Mouse (Mus musculus) erythroblast, embryonic 14.5 days (primary cell): ENCODE measurements around the gene Pdhb.

Source experiments
- GATA1 ChIP-seq: IDR thresholded peaks from 2 replicates; pipeline ENCODE4 v1.6.1; 2012; ENCODE audit warnings: low read length, inconsistent platforms, mixed read lengths
- TAL1 ChIP-seq: IDR thresholded peaks from 3 replicates; pipeline ENCODE4 v1.6.1; 2012; ENCODE audit warnings: low read length, inconsistent platforms, mixed read lengths

- TF ChIP-seq GATA1 (no peak), TAL1 (no peak)
Measured at GRCm38 (mm10) chr14:8154072-8154471, 18.8 kb downstream of the Pdhb start.
